Mouse (Mus musculus): ENCODE measurements at regions not wholly inside any gene's neighbourhood (a gene's known extent, or its start where the extent isn't known, plus 50 kb on each side); places are given as distances from the start of the nearest gene placed in this dataset.

DNA sequence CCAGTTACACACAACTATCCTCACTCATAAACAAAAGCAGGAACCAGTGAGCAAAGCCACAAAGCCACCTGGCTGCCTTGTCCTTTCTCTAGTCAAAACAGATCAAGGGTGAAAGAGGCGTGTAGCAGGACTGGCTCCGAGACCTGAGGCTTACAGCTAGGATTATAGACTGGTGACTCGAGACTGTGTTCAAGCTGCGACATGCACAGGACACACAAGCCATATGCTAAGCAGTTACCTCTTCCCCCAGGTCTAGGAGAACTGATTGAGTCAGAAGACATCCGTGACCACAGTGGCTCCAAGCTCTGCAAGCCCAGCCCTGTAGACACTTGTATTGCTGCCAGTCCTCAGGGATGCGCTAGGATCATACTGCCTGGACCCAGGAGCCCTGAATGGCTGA, 50.4 kb upstream of the Spred2 start:
- no peak for TF ChIP-seq CTCF (conservative IDR thresholded peaks at IDR 0.05; ENCODE audit: low read length)
- no peak for TF ChIP-seq POU5F1 (IDR thresholded peaks at IDR 0.05; ENCODE audit: borderline replicate concordance, low read length)
- TF ChIP-seq NANOG (IDR thresholded peaks at IDR 0.05; ENCODE audit: borderline replicate concordance, low read length) = no peak

Measured in E14TG2a.4 (cell line).